Mouse (Mus musculus): ENCODE measurements around the gene Spint1. TPM values are rescaled to one million over a fixed set of nuclear protein-coding genes. Genes with fewer than 3 reads are reported as not detected.

Gene Spint1
- 4.0 and 4.6 TPM in 2 replicates for total RNA-seq (2021)
- long read RNA-seq, partial matches to known transcripts = 0 of 6 reads
- long read RNA-seq, other reads (novel, unspliced or antisense) = 0 of 6 reads

GRCm38 (mm10) chr2:119237210-119237870 is at the start of gene Spint1:
Spint1 (plus strand) TSS chr2:119237362.
- peak; percentile 35 for DNase-seq

- peak; percentile 90 for DNase-seq
Observed at GRCm38 (mm10) chr2:119189029-119189710, 48.0 kb upstream of the Spint1 start.

GRCm38 (mm10) chr2:119190969-119191368 is 46.2 kb upstream of the Spint1 start:
- DNase-seq = no peak

GRCm38 (mm10) chr2:119194140-119194539 is 43.0 kb upstream of the Spint1 start:
- no peak for DNase-seq

- DNase-seq = no peak
Observed at GRCm38 (mm10) chr2:119196316-119197108, 40.6 kb upstream of the Spint1 start.

- DNase-seq = no peak
Observed at GRCm38 (mm10) chr2:119197493-119197892, 39.7 kb upstream of the Spint1 start.

GRCm38 (mm10) chr2:119198049-119198448 is 39.1 kb upstream of the Spint1 start:
- DNase-seq = no peak

- DNase-seq = no peak
Observed at GRCm38 (mm10) chr2:119198934-119199333, 38.2 kb upstream of the Spint1 start.

GRCm38 (mm10) chr2:119202914-119203453 is 34.2 kb upstream of the Spint1 start:
- peak; percentile 36 for DNase-seq

- no peak for DNase-seq
Observed at GRCm38 (mm10) chr2:119203871-119204460, 33.2 kb upstream of the Spint1 start.

GRCm38 (mm10) chr2:119207961-119208343 is 29.2 kb upstream of the Spint1 start:
- DNase-seq = no peak

- peak; percentile 93 for DNase-seq
Observed at GRCm38 (mm10) chr2:119208344-119209175, 28.6 kb upstream of the Spint1 start, which contains the start of the genes Zfyve19 and Dnajc17. Zfyve19 (plus strand) TSS chr2:119208617. Dnajc17 (minus strand) TSS chr2:119208795.

GRCm38 (mm10) chr2:119209176-119209507 is 28.0 kb upstream of the Spint1 start:
- no peak for DNase-seq

- DNase-seq = no peak
Observed at GRCm38 (mm10) chr2:119229775-119230704, 7.1 kb upstream of the Spint1 start, which contains the start of gene Ppp1r14d. Ppp1r14d (minus strand) TSS chr2:119229906.

- no peak for DNase-seq
Observed at GRCm38 (mm10) chr2:119236682-119237209, 416 bp upstream of the Spint1 start.

GRCm38 (mm10) chr2:119237871-119238220 is 684 bp downstream of the Spint1 start:
- DNase-seq = peak; percentile 22

- DNase-seq = no peak
Observed at GRCm38 (mm10) chr2:119238671-119239070, 1.5 kb downstream of the Spint1 start.

GRCm38 (mm10) chr2:119240075-119240818 is 3.1 kb downstream of the Spint1 start:
- DNase-seq = no peak

- DNase-seq = no peak
Observed at GRCm38 (mm10) chr2:119240819-119241186, 3.6 kb downstream of the Spint1 start.
